Mouse (Mus musculus) kidney, embryonic 15.5 days (tissue): ENCODE measurements around the gene Lmna. TPM values are rescaled to one million over a fixed set of nuclear protein-coding genes. Genes with fewer than 3 reads are reported as not detected.

Experiments used
- ATAC-seq: fragments of 200-750 bp; cut with Nextera tagmentation; replicated peaks from 2 replicates; pipeline ENCODE4 v1.8.0; 2017; ENCODE audit warnings: moderate TSS enrichment; ENCODE audit not compliant: low FRiP score
- H3K27ac ChIP-seq: fragments of 300-500 bp; sonication (generic); 2 replicates; pipeline ENCODE4 v1.5.1; 2015; ENCODE audit warnings: mild to moderate bottlenecking, inconsistent platforms
- H3K27me3 ChIP-seq: fragments of 300-500 bp; sonication (generic); 2 replicates; pipeline ENCODE4 v1.6.1; 2015; ENCODE audit warnings: inconsistent platforms
- H3K36me3 ChIP-seq: fragments of 300-500 bp; sonication (generic); 2 replicates; pipeline ENCODE4 v1.6.1; 2015; ENCODE audit warnings: inconsistent platforms
- H3K4me1 ChIP-seq: fragments of 300-500 bp; sonication (generic); 2 replicates; pipeline ENCODE4 v1.6.1; 2015; ENCODE audit warnings: inconsistent platforms
- H3K4me2 ChIP-seq: fragments of 300-500 bp; sonication (generic); 2 replicates; pipeline ENCODE4 v1.6.1; 2015; ENCODE audit warnings: moderate library complexity, mild to moderate bottlenecking, inconsistent platforms
- H3K4me3 ChIP-seq: fragments of 300-500 bp; sonication (generic); replicated peaks from 2 replicates; pipeline ENCODE4 v1.5.1; 2015; ENCODE audit warnings: mild to moderate bottlenecking, inconsistent platforms
- H3K9ac ChIP-seq: fragments of 300-500 bp; sonication (generic); 2 replicates; pipeline ENCODE4 v1.6.1; 2015; ENCODE audit warnings: mild to moderate bottlenecking, inconsistent platforms
- H3K9me3 ChIP-seq: fragments of 300-500 bp; sonication (generic); replicated peaks from 2 replicates; pipeline ENCODE4 v1.6.1; 2016; ENCODE audit warnings: inconsistent platforms
- WGBS: fragments of 180-500 bp; shearing (Covaris S2); methylation state at CpG from one replicate; pipeline ENCODE4 v1.1.7; 2015; ENCODE audit warnings: mixed read lengths; 5-methylcytosine and 5-hydroxymethylcytosine counted together
- polyA plus RNA-seq: library from polyadenylated mRNA; unstranded; fragments of >200 nt; fragmentation: Nextera tagmentation; extraction: Ambion mirVana; gene quantifications from 2 replicates; pipeline ENCODE4 v1.2.1, GENCODE M21; 2015

Gene Lmna
- polyA plus RNA-seq, 1 experiment from 2014 or later, result 92.0 TPM

DNA sequence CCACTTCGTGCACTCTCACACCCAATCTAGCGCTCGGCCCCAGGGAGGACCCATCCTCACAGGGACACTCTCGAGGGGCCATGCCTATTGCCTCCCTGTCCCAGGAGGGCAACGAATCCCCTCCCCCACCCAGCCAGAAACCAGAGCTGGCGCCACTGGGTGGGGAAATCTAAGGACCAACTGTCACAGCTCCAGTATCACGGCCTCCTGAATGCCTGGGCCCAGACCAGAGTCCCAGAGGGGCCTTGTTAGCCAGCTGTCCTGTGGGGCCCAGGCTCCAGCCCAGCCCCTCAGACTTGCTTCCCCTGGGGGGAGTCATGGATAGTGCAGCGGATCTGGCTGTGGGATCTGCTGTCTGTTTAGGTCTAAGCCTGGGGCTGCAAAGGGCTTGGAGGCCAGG, 17.8 kb upstream of the Lmna start:
- WGBS, result 26% methylated on average over 8 of the region's 8 CpGs
- Histone ChIP-seq H3K9me3 (no peaks in the 10 kb centered on the region), H3K27me3 (no peaks in the 10 kb centered on the region), H3K36me3 (peaks cover 11% of the 10 kb centered on the region), H3K4me1 (peaks cover 53% of the 10 kb centered on the region), H3K4me2 (peak overlapping the region; percentile 15), H3K9ac (peak overlapping the region; percentile 5; the same call in 1 of the 2 replicates), H3K27ac (peak overlapping the region; percentile 54; the same call in 1 of the 2 replicates), H3K4me3 (no peak overlapping the region)
- no peak for ATAC-seq

DNA sequence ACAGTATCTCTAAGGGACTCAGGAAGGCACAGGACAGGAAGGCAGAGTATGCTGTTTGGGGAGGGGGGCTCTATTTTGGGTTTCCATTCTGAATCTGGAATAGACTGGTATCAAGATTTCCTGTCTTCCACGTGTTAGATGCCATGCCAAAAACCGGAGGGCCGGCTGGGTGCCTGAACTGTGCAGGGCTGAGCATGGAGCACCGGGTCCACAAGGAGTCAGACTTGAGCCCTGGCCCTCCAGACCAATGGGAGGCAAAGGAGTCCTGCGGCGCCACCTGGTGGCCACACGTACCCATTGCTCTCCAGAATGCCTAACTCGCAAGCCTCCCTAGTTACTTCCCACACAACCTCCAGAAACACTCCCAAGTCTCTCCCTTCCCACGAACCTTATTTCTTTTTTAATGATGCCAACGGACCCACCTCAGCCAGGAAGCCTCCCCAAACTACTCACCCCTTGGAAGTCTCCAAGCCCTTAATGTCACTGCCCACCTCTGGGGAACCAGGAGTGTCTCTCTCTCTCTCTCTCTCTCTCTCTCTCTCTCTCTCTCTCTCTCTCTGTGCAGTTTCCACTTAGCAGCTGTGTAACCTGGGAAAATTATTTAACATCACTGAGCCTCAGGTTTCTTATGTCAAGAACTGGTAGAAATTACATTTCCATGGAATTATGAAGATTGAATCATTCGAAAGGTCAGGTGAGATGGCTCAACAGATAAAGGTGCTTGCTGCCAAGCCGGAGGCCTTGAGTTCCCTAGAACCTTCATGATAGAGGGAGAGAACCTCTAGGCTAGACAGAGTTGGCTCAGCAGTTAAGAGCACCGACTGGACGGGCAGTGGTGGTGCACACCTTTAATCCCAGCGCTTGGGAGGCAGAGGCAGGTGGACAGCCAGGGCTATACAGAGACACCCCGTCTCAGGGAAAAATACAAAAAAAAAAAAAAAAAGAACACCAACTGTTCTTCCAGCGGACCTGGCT, 16.7 kb upstream of the Lmna start:
- peak; percentile 72 for ATAC-seq
- WGBS, result 31% methylated on average over 17 of the region's 17 CpGs
- no peaks in the 10 kb centered on the region for H3K27me3 ChIP-seq
- peaks cover 53% of the 10 kb centered on the region for H3K4me1 ChIP-seq
- no peak overlapping the region for H3K4me3 ChIP-seq
- peak overlapping the region; percentile 33; the same call in 1 of the 2 replicates for H3K4me2 ChIP-seq
- peak overlapping the region; percentile 28; the same call in 1 of the 2 replicates for H3K27ac ChIP-seq
- peaks cover 11% of the 10 kb centered on the region for H3K36me3 ChIP-seq
- H3K9ac ChIP-seq, result no peak overlapping the region
- H3K9me3 ChIP-seq, result no peaks in the 10 kb centered on the region

DNA sequence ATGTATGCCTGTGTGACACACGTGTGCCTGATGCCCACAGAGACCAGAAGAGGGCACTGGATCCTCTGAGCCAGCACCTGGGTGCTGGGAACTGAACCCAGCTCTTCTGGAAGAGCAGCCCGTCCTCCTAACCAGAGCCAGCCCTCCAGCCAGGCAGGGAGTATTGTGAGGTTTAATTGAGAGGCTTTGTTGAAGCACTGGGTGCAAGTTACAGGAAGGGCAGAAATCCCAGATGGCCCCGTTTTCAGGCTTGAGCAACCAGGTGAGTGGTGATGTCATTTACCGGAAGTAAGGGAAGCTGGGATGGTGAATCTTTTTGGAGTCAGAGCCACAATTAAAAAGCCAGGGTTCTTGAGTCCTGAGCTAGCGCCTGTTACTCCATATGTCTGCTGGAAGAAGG, 15.3 kb upstream of the Lmna start:
- Histone ChIP-seq H3K4me1 (peaks cover 46% of the 10 kb centered on the region), H3K4me3 (no peak overlapping the region), H3K27me3 (no peaks in the 10 kb centered on the region), H3K9me3 (no peaks in the 10 kb centered on the region), H3K27ac (no peak overlapping the region), H3K9ac (no peak overlapping the region), H3K36me3 (peaks cover 11% of the 10 kb centered on the region), H3K4me2 (no peak overlapping the region)
- 85% methylated on average over 5 of the region's 5 CpGs for WGBS
- ATAC-seq, result no peak

DNA sequence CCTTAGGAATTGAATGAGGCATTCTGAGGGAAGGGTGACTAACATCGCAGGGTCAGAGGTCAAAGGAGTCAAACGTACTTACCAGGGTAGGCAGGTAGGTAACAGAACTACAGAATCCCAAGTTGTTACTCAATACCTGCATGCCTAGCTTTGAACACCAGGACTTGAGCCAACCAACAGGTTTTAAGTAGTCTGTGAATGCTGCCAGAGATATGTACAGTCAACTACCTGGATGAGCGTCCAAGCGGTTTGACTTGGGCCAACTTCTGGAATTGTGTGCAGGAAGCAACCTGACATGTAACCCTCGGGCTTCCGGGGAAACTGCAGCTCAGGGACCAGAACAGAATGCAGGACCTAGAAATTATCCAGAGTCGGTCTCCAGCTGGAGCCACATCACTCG, 13.3 kb upstream of the Lmna start:
- H3K27me3 ChIP-seq, result no peaks in the 10 kb centered on the region
- H3K4me3 ChIP-seq, result no peak overlapping the region
- H3K4me1 ChIP-seq, result peaks cover 26% of the 10 kb centered on the region
- ATAC-seq, result no peak
- no peak overlapping the region for H3K4me2 ChIP-seq
- H3K27ac ChIP-seq, result no peak overlapping the region
- H3K9ac ChIP-seq, result no peak overlapping the region
- WGBS, result 76% methylated on average over 8 of the region's 8 CpGs
- no peaks in the 10 kb centered on the region for H3K9me3 ChIP-seq
- peaks cover 11% of the 10 kb centered on the region for H3K36me3 ChIP-seq

DNA sequence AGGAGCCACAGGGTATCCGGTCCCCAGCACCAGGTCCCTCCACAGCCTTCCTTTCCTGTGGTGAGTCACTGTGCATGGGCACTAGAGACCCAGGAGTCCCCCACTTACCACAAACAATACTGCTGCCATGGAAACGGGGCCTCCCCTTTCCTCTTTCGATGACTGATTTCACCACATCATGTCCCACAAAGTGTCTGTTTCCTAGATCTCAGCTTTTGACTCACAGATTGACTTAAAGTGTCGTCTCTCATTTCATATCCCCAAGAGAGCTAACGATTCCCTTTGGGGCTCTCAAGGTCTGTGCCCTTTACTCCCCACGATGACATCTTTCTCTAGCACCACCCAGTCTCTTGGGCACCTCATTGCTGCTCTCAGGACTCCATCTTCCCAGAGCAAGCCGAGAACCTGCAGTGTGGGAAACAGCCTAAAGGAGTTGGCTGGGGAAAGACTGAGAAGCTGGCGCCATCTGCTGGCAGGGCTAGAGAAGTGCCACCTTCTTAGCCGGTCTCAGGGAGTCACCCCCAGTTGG, 12.1 kb upstream of the Lmna start:
- no peak overlapping the region for H3K27ac ChIP-seq
- H3K4me1 ChIP-seq, result peaks cover 16% of the 10 kb centered on the region
- H3K9ac ChIP-seq, result no peak overlapping the region
- 34% methylated on average over 9 of the region's 9 CpGs for WGBS
- no peak; the same call in 1 of the 2 replicates for ATAC-seq
- H3K4me3 ChIP-seq, result no peak overlapping the region
- H3K36me3 ChIP-seq, result peaks cover 11% of the 10 kb centered on the region
- no peak overlapping the region for H3K4me2 ChIP-seq
- H3K27me3 ChIP-seq, result no peaks in the 10 kb centered on the region
- H3K9me3 ChIP-seq, result no peaks in the 10 kb centered on the region

DNA sequence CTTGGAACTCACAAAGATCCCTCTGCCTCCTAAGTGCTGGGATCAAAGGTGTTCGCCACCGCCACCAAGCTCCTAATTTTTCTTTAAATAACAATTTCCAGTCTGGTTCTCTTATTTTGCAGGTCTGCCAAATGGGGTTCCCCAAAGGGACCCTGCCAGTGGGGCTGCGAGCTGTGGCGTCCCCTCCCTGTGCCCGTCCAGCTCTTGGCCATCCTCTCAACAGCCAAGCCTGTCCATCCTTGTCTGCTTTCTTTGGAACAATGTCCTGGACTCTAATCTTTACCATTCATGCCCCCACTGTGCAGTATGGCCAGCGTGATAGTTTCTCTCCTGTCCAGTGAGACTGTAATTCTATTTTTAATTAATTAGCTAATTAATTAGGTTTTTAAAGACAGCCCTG, 11.4 kb upstream of the Lmna start:
- Histone ChIP-seq H3K4me2 (no peak overlapping the region), H3K27ac (no peak overlapping the region), H3K36me3 (peaks cover 11% of the 10 kb centered on the region), H3K27me3 (no peaks in the 10 kb centered on the region), H3K9ac (no peak overlapping the region), H3K4me3 (no peak overlapping the region), H3K4me1 (peaks cover 9% of the 10 kb centered on the region), H3K9me3 (no peaks in the 10 kb centered on the region)
- no peak for ATAC-seq
- 91% methylated on average over 6 of the region's 6 CpGs for WGBS

DNA sequence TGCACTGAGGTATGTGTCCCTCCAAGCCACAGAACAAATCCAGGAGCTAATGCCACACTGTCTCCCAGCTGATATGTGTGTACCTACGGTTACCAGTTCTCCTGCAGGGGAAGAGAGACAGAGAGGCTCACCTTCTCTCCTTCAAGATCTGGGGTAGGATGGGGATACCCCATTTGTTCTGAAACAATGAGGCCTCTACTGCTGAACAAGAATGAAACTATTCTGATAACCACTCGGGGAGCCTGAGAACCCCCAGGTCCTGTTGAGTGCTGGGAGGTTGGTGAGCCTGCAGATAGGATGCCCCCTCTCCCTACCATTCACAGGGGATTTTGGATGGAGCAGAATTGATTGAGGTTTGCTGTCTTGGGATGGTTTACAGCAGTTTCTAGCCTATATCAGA, 10.3 kb upstream of the Lmna start:
- ATAC-seq, result no peak
- no peak overlapping the region for H3K4me3 ChIP-seq
- H3K4me1 ChIP-seq, result no peaks in the 10 kb centered on the region
- H3K27me3 ChIP-seq, result no peaks in the 10 kb centered on the region
- peaks cover 8% of the 10 kb centered on the region for H3K36me3 ChIP-seq
- no peaks in the 10 kb centered on the region for H3K9me3 ChIP-seq
- 87% methylated on average over 2 of the region's 2 CpGs for WGBS
- H3K4me2 ChIP-seq, result no peak overlapping the region
- H3K27ac ChIP-seq, result no peak overlapping the region
- H3K9ac ChIP-seq, result no peak overlapping the region

DNA sequence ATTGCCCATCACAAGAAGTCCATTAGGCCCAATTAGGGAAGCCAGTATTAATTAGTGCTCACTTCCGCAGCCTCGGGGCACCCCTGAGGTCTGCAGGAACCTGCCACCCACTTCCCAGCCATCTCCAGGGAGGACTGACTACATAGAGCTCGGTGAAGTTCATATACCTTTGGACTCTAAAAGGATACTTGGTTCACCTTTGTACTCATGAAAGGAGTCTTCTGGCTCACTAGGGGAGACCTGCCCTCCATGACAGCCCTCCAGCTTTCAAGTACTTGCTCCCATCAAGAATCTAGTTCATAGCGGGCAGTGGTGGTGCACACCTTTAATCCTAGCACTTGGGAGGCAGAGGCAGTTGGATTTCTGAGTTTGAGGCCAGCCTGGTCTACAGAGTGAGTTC, 8.7 kb upstream of the Lmna start:
- Histone ChIP-seq H3K36me3 (no peaks in the 10 kb centered on the region), H3K9me3 (no peaks in the 10 kb centered on the region), H3K4me2 (no peak overlapping the region), H3K9ac (no peak overlapping the region), H3K27me3 (no peaks in the 10 kb centered on the region), H3K4me1 (peaks cover 12% of the 10 kb centered on the region), H3K27ac (no peak overlapping the region), H3K4me3 (no peak overlapping the region)
- no peak for ATAC-seq
- WGBS, result 67% methylated on average over 4 of the region's 4 CpGs

DNA sequence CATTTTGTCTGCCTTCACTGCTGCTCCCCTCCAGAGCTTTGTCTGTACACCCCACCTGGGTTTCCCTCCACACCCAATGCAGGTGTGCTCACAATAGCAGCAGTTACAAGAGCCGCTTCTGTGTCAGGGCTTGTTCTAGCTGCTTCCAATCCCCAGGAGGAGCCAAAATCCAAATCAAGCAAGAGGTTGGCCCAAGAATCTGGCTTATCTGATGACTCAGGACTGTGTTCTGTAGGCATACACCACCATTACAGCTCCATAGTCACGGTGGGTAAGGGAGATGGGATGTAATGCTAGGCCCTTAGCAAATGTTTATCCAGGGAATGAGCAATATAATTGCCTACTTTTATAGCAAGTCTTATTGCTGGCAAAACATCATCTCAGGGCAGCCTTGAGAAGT, 6.7 kb upstream of the Lmna start:
- Histone ChIP-seq H3K4me2 (no peak overlapping the region), H3K9ac (no peak overlapping the region), H3K27me3 (no peaks in the 10 kb centered on the region), H3K9me3 (no peaks in the 10 kb centered on the region), H3K4me1 (peaks cover 31% of the 10 kb centered on the region), H3K36me3 (no peaks in the 10 kb centered on the region), H3K27ac (no peak overlapping the region), H3K4me3 (no peak overlapping the region)
- WGBS, result 78% methylated on average over 2 of the region's 2 CpGs
- ATAC-seq, result no peak

DNA sequence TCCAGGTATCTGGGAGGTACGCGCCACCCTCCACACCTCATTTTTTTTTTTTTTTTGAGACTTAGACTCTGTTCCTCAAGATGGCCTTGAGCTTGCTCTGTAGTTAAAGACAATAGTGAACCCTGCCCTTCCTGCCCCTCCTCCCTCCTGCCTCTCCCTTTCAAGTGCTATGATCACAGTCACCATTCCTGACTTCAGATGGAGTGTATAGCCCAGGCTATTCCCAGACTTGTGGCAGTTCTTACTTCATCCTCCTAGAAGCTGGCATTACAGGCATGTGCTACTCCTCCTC, 5.3 kb upstream of the Lmna start:
- no peak overlapping the region for H3K9ac ChIP-seq
- no peaks in the 10 kb centered on the region for H3K27me3 ChIP-seq
- H3K27ac ChIP-seq, result no peak overlapping the region
- H3K4me1 ChIP-seq, result peaks cover 45% of the 10 kb centered on the region
- H3K36me3 ChIP-seq, result no peaks in the 10 kb centered on the region
- no peaks in the 10 kb centered on the region for H3K9me3 ChIP-seq
- no peak overlapping the region for H3K4me2 ChIP-seq
- ATAC-seq, result no peak
- 100% methylated on average over 2 of the region's 2 CpGs for WGBS
- no peak overlapping the region for H3K4me3 ChIP-seq

DNA sequence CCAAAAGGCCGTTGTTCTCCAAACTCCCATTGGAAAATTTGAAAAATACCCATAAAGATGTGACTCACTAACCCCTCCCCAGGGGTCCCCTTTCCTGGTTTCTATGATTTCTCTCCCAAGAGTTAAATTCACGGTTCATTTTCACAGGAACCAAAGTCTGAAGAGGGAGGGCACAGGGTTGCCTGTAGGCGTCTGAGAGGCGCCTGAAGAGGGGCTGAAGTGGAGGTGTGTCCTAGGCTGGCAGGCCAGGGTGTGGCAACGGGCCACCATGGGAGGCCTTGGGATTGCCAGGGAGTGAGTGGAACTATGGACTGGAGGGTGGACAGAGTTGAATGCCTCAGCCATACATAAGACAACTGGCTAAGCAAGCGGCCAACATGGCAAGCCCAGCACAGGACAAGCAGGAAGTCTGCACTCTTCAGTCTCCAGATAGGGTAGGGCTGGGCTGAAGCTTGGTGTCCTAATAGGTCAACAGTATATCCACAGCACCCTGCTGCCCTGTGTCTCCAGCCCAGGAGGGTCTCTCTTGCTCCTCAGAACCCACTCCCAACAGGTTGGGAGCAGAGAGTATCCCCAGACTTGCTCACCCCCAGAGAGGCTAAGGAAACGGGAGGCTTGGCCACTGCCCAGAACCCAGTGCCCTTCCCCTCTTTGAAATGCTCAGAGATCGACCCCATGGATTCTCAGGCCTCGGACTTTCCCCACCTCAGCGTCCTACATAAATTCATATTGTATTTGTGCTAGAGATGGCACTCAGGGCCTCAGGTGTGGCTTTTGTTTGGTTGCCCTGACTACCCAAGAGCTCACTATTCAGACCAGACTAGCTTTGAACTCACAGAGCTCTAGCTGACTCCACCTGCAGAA, 4.7 kb upstream of the Lmna start:
- Histone ChIP-seq H3K36me3 (no peaks in the 10 kb centered on the region), H3K9me3 (no peaks in the 10 kb centered on the region), H3K9ac (no peak overlapping the region), H3K4me1 (peaks cover 51% of the 10 kb centered on the region), H3K4me2 (no peak overlapping the region), H3K27ac (no peak overlapping the region), H3K27me3 (no peaks in the 10 kb centered on the region), H3K4me3 (no peak overlapping the region)
- ATAC-seq, result no peak
- 76% methylated on average over 10 of the region's 10 CpGs for WGBS

DNA sequence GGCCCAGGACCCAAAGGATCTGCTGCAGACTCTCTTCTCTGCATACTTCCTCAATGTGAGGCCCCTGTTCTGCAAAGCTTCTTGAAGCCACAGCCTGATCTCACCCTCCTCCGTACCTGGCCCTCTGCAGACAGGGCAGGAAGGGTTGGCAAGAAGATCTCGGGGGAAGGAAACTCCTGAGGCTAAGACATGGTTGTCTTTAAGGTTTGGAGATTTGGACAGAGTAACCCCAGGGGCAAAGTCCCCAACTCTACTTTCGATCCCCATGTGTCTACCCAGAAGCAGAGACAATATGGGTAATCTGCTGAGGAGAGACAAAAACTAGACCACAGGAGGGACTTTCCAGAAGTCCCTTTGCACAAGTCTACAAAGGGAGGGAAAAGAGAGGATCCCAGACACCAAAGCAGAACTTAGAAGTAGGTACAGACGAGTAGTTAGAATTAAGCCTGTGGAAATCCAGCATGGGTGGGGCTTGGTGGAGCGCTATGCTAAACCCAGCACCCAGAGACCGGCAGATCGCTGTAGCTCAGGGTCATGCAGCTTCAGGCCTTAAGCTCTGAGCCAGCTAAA, 3.9 kb upstream of the Lmna start:
- ATAC-seq, result no peak
- peaks cover 55% of the 10 kb centered on the region for H3K4me1 ChIP-seq
- WGBS, result 70% methylated on average over 7 of the region's 7 CpGs

More for the DNA sequence above, 3.9 kb upstream of the Lmna start:
- H3K9ac ChIP-seq, result no peak overlapping the region
- H3K36me3 ChIP-seq, result no peaks in the 10 kb centered on the region
- 0 out of 2 replicates have a peak overlapping the region, but pooled peaks have one; percentile 19 for H3K27ac ChIP-seq
- no peaks in the 10 kb centered on the region for H3K27me3 ChIP-seq
- no peak overlapping the region for H3K4me2 ChIP-seq
- H3K4me3 ChIP-seq, result no peak overlapping the region
- no peaks in the 10 kb centered on the region for H3K9me3 ChIP-seq
